Mouse (Mus musculus): ENCODE measurements around the gene Ube2b. TPM values are rescaled to one million over a fixed set of nuclear protein-coding genes. Genes with fewer than 3 reads are reported as not detected.
A peak's percentile ranks its signal among the peaks of the same experiment; 100 is the strongest.

Gene Ube2b
- total RNA-seq, 2 experiments from 2014 or later: 158 to 169 TPM

DNA sequence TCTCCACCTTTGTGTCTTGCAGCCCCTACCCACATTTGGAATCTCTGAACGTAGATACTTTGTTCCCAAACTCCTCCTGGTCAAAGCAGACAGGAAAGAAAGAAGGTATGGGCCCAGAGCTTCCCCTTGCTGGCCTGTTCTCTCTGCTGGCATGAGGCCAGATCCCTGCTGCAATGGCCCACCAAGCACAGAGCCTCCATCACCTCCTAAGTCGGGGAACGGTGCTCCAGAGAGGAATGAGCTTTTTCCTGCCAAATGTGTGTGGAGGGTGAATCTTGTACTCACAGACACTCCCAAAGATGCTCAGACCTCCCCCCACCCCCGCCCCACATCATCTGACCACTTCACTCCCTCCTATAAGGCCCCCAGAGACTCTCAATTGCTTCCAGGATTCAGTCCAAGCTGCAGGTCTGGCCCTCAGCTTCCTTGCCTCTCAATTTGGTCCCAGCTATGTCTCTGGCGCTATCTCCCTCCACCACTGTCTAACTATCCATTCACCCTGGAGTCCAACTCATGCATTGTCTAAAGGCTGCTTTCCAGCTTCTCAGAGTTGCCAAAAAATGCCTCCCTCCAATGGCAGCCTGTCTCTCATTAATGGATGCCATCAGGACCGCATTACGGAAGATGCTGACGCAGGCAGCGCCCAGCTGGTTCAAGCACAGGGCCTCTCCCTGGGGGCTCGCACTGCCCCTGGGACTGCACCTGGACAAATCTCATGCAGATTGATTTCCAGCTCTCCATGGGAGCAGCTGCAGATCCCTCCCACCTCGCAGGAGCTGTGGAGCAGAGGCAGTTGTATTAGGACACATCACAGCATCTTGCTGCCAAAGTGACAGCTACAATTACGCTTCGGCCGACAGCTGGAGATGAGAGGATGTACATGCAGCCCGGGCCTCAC, 57.7 kb downstream of the Ube2b start:
- peak in 1 of 2 experiments; percentile 32 for DNase-seq (ENCODE audit: extremely low spot score in 1 of 2, low spot score in 2 of 2)
- intact Hi-C loops (cut with DNase I): no loop called here

GRCm38 (mm10) chr11:51940511-51940955, 60.0 kb downstream of the Ube2b start:
- DNase-seq (ENCODE audit: extremely low spot score in 1 of 2, low spot score in 2 of 2): peak in 1 of 2 experiments; percentile 33
- intact Hi-C loops (cut with DNase I): no loop called here

DNA sequence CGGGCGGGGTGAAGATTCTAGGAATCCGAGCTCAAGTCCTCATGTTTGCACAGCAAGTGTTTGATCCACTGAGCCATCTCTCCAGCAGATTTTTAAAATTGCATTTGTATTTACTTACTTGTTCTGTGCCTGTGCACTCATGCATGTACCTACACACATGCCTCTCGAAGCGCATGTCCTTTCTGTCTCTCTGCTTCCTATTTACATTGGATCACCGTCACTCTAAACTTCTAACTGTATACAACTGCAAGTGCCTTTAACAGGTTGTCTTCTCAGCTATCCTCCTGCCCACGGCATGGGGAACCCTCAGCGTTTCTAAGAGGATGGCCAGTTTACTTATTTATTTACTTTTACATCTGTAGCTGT, 61.0 kb downstream of the Ube2b start:
- DNase-seq (ENCODE audit: extremely low spot score in 1 of 2, low spot score in 2 of 2): no peak
- intact Hi-C loops (cut with DNase I): no loop called here

GRCm38 (mm10) chr11:51938817-51939589, 61.6 kb downstream of the Ube2b start:
- no peak for DNase-seq (ENCODE audit: extremely low spot score in 1 of 2, low spot score in 2 of 2)
- intact Hi-C loops (cut with DNase I): no loop called here

DNA sequence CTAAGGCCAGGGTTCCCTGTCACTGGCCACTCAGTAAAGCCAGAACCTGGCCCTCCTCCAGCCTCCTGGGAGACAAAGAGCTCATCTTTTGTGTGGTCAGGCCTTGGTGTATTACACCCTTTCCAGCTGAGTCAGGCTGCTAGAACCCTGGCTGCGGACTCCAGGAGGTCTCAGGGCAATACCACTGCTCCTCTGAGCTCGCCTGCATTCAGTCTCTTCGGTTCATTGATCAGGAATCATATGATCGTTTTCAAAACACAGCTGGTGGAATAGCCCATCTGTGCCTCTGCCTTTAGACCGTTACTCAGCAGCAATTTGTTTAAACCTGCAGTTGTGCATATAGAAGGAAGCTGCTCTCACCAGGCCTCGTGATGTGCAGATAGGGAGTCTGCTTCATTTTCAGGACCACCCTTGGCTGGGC, 63.2 kb downstream of the Ube2b start:
- DNase-seq (ENCODE audit: extremely low spot score in 1 of 2, low spot score in 2 of 2): no peak
- intact Hi-C loops (cut with DNase I): no loop called here

GRCm38 (mm10) chr11:51935636-51936434, 64.7 kb downstream of the Ube2b start:
- intact Hi-C loops (cut with DNase I): no loop called here
- DNase-seq (ENCODE audit: extremely low spot score in 1 of 2, low spot score in 2 of 2): peak in 1 of 2 experiments; percentile 43

Other genes with a start within 250 kb of the Ube2b start
- 10 to 100 TPM; 24.4 to 25.8 TPM for gene Sec24a, start 237.1 kb downstream of the Ube2b start, total RNA-seq (2021)
- gene Sar1b, start 237.1 kb downstream of the Ube2b start, total RNA-seq (2021): 10 to 100 TPM; 79.6 to 80.6 TPM
- gene Jade2, start 143.1 kb downstream of the Ube2b start, total RNA-seq (2021): 1 to 10 TPM; 6.7 to 8.2 TPM
- gene Cdkn2aipnl, start 33.1 kb downstream of the Ube2b start, total RNA-seq (2021): 10 to 100 TPM; 40.9 to 41.6 TPM
- gene Cdkl3, start 3.5 kb upstream of the Ube2b start, total RNA-seq (2021): 10 to 100 TPM; 20.4 to 20.7 TPM
- gene Ppp2ca, start 97.9 kb upstream of the Ube2b start, total RNA-seq (2021): 100 to 1,000 TPM; 145 to 149 TPM
- not detected for gene Olfr1373, start 144.8 kb upstream of the Ube2b start, total RNA-seq (2021)
- gene Olfr1371, start 213.2 kb upstream of the Ube2b start, total RNA-seq (2021): not detected
- 100 to 1,000 TPM; 499 to 514 TPM for gene Skp1a, start 231.2 kb upstream of the Ube2b start, total RNA-seq (2021)

Measured in left cerebral cortex, postnatal 10 days (tissue).